Mouse (Mus musculus): Measurements from ENCODE around the gene Gm17720. TPM values are rescaled to one million over a fixed set of nuclear protein-coding genes. Genes with fewer than 3 reads are reported as not detected.
"Not testable (repeated sequence)": the region's sequence is repeated elsewhere in the genome, so short reads cannot be mapped to it uniquely, and the experiment has no call there.

The Gm17720 gene
- polyA plus RNA-seq, 1 experiment from 2014 or later = not detected

GRCm38 (mm10) chr8:110033771-110034170 is 68.8 kb downstream of the Gm17720 start:
- ATAC-seq (ENCODE audit: low FRiP score, low TSS enrichment); H3K27ac ChIP-seq (ENCODE audit: low read depth, low read length); H3K27me3 ChIP-seq (ENCODE audit: control insufficient read depth, insufficient read depth, low read length); H3K4me2 ChIP-seq (replicated peaks; ENCODE audit: low read depth, low read length); H3K4me3 ChIP-seq (ENCODE audit: low read length); H3K36me3 ChIP-seq (ENCODE audit: control insufficient read depth, insufficient read depth, low read length); H3K4me1 ChIP-seq (ENCODE audit: control insufficient read depth, insufficient read depth, low read length); H3K9me3 ChIP-seq (ENCODE audit: control insufficient read depth, low read length); H3K9ac ChIP-seq (ENCODE audit: low read depth, low read length): not testable (repeated sequence)
- WGBS = 38% methylated on average over 8 of the region's 8 CpGs

Other genes with a start within 250 kb of the Gm17720 start
- gene Phlpp2, start 234.2 kb downstream of the Gm17720 start, polyA plus RNA-seq (2014; fragmentation: Nextera tagmentation; extraction: Ambion mirVana) = 4.3 and 5.6 TPM in 2 replicates
- gene Marveld3, start 140.6 kb downstream of the Gm17720 start, polyA plus RNA-seq (2014; fragmentation: Nextera tagmentation; extraction: Ambion mirVana) = 2.1 and 4.0 TPM in 2 replicates
- not detected in 2 replicates for gene Tat, start 112.3 kb downstream of the Gm17720 start, polyA plus RNA-seq (2014; fragmentation: Nextera tagmentation; extraction: Ambion mirVana)
- not detected in 2 replicates for gene Chst4, start 63.0 kb downstream of the Gm17720 start, polyA plus RNA-seq (2014; fragmentation: Nextera tagmentation; extraction: Ambion mirVana)
- 6.9 and 7.6 TPM in 2 replicates for gene Zfp612, start 23.0 kb downstream of the Gm17720 start, polyA plus RNA-seq (2014; fragmentation: Nextera tagmentation; extraction: Ambion mirVana)
- gene Gm21964, start 1.5 kb downstream of the Gm17720 start, polyA plus RNA-seq (2014; fragmentation: Nextera tagmentation; extraction: Ambion mirVana) = not detected in 2 replicates
- gene Calb2, start 65.5 kb upstream of the Gm17720 start, polyA plus RNA-seq (2014; fragmentation: Nextera tagmentation; extraction: Ambion mirVana) = 0.13 TPM in 1 of 2 replicates, not detected in the other
- gene Cmtr2, start 112.9 kb upstream of the Gm17720 start, polyA plus RNA-seq (2014; fragmentation: Nextera tagmentation; extraction: Ambion mirVana) = 6.2 and 11.1 TPM in 2 replicates
- gene Hydin, start 164.2 kb upstream of the Gm17720 start, polyA plus RNA-seq (2014; fragmentation: Nextera tagmentation; extraction: Ambion mirVana) = 0.16 TPM in 1 of 2 replicates, not detected in the other

Data from kidney, embryonic 14.5 days (tissue).